Mouse (Mus musculus): ENCODE results near the gene Stk10.
A peak's percentile ranks its signal among the peaks of the same experiment; 100 is the strongest.

Stk10 gene

GRCm38 (mm10) chr11:32524122-32524920, 8.8 kb upstream of the Stk10 start:
- DNase-seq (ENCODE audit: inconsistent age in 2 of 2, low spot score in 1 of 2) = no peak

DNA sequence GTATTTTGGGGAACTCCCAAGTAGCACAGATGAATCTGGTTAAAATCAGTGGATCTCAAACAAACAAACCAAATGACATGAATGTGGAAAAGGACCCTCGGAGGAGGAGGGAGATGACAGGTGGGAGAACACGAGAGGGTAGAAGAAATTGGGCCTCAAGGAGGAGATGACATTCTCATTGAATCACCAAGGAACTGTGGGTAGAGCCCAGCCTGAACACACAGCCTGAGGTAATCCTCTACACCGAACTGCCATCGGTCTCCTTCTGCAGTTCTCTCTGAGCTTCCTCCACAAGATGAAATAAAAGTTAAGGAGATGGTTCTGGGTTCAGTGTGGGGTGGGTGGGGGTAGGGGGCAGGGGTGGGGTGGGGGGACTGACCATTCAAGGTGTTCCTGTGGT, 6.1 kb upstream of the Stk10 start:
- no peak for DNase-seq (ENCODE audit: inconsistent age in 2 of 2, low spot score in 1 of 2)

DNA sequence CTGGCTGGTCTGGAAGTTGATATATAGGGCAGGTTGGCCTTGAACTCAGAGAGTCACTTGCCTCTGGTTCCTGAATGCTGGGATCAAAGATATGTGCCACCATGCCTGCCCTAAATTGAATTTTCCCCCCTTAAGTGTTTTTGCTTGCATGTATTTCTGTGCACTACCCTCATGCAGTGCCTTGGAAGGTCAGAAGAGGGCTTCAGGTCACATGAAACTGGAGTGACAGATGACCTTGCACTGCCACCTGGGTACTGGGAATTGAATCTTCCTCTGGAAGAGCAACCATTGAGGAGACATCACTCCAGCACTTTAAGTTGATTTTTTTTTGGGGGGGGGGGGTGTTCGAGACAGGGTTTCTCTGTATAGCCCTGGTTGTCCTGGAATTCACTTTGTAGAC, 3.0 kb upstream of the Stk10 start:
- no peak for DNase-seq (ENCODE audit: inconsistent age in 2 of 2, low spot score in 1 of 2)

- peak in 1 of 2 experiments; percentile 59 for DNase-seq (ENCODE audit: inconsistent age in 2 of 2, low spot score in 1 of 2)
These were observed 987 bp upstream of the Stk10 start, which contains the start of gene Efcab9 for GRCm38 (mm10) chr11:32531871-32532764. Efcab9 (minus strand) TSS chr11:32532081.

DNA sequence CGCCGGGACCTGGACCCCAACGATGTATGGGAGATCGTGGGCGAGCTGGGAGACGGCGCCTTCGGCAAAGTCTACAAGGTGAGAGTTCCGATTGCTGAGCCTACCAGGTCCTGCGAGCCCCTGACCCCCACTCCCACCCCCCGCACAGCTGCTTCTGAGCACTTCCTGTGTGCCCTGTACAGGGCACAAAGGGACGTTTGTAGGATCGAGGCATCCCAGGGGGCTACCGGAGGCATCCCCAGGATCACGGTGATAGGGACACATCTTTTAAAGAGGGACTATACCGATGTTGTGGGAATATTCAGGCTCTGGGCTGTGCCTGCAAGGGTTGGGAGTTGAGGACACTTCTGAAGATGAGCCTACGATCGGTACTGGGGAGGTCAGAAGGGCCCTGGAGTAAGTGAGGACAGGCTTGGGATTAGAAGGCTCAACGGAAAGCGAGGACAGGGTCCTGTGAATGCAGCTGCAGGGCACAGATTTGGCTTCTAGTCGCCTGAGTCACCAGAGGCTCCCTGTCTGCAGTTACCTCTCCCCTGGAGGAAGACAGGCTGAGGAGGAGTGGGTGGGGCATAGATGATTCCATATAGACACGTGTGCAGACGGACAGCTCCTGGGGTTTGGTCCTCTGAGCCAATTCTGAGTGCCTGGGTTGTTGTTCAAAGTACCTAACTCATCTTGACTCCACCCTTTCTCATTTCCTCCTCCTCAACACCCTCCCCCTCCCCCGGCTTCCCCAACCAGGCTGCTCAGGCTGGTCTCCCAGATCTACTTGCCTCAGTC, 567 bp downstream of the Stk10 start:
- peak; percentile 51 to 77 for DNase-seq (ENCODE audit: inconsistent age in 2 of 2, low spot score in 1 of 2)

DNA sequence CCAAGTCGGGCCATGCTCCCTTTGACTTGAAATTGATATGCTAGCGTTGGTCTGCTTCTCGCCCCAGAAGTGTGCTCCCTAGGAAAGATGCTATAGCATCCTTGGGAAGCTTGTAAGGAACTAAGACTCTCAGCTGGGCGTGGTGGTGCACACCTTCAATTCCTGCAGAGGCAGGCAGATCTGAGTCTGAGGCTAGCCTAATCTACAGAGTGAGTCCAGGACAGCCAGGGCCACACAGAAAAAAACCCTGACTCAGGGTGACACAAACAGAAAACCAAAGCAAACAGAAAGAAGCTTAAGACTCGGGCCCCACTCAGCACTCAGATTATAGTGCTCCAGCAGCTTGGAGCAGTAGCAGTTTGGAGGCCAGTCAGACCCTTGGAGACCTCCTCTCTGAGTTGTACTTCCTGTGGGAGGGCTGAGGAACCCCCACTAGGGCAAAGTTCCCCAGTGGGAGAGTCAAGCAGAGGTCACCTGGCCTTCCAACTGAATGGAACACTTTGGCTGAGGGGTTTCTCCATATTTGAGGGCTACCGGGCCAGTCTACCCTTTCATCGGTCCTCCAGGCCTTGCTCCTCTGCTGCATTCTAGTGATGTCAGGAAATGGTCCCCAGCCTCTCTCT, 1.5 kb downstream of the Stk10 start:
- DNase-seq (ENCODE audit: inconsistent age in 2 of 2, low spot score in 1 of 2) = peak in 1 of 2 experiments; percentile 36

- no peak for DNase-seq (ENCODE audit: inconsistent age in 2 of 2, low spot score in 1 of 2)
These were observed 2.5 kb downstream of the Stk10 start for GRCm38 (mm10) chr11:32535646-32536045.

DNA sequence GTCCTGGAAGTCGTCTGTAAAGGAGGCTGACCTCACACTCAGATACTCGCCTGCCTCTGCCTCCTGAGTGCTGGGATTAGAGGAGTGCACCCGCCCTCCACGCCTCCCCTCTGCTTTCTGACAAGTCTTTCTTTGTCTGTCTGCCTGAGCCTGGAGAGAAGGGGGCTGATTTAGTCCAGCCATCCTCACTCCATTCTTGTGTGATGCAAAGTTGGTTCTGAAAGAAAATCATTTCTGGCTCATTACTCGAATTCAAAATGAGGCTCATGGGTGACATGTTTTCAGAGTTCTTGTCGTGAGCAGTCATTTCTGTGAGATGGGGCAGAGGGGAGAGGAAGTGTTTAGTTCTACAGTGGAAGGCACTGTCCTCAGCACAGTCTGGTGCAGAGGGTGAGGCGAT, 3.8 kb downstream of the Stk10 start:
- no peak for DNase-seq (ENCODE audit: inconsistent age in 2 of 2, low spot score in 1 of 2)

GRCm38 (mm10) chr11:32538435-32538834, 5.3 kb downstream of the Stk10 start:
- DNase-seq (ENCODE audit: inconsistent age in 2 of 2, low spot score in 1 of 2) = peak in 1 of 2 experiments; percentile 67

DNA sequence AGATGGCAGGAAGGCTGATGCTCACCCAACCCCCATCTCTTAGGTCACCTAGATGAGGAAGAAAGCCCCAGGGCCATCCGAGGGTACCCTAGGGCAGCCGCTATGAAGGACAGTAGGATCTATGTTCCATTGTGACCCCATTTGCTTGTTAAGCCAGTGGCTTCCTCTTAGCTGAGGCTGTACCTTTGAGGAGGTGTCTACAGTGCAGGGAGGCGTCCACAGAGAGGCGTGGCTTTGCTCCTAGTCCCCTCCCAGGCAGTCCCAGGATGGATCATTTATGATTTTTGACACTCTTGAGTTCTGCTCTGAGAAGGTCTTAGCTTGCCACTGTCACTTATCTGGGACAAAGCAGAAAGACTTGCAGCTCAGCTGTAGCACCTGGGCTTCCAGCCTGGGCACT, 5.7 kb downstream of the Stk10 start:
- no peak for DNase-seq (ENCODE audit: inconsistent age in 2 of 2, low spot score in 1 of 2)

GRCm38 (mm10) chr11:32539717-32540116, 6.6 kb downstream of the Stk10 start:
- DNase-seq (ENCODE audit: inconsistent age in 2 of 2, low spot score in 1 of 2) = no peak

DNA sequence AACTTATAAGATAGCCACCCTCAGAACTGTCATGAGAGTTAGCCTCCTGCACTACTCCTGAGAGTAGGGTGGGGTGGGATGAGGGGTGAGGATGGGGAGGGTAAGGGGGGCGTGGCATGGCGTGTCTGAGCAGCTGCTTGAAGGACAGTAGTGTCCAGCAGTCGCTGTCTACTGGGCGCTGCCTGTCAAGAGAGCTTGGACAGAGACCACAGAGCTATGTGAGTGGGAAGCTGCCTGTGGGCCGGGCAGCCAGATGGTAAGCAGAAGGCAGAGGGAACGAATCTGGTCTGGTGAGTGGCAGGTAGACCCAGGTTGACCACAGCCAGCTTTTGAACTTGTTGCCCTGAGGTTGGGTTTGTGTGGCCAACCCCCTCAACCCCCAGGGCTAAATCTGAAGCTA, 7.4 kb downstream of the Stk10 start:
- DNase-seq (ENCODE audit: inconsistent age in 2 of 2, low spot score in 1 of 2) = no peak

GRCm38 (mm10) chr11:32542181-32542580, 9.1 kb downstream of the Stk10 start:
- peak in 1 of 2 experiments; percentile 70 for DNase-seq (ENCODE audit: inconsistent age in 2 of 2, low spot score in 1 of 2)

- peak in 1 of 2 experiments; percentile 59 for DNase-seq (ENCODE audit: inconsistent age in 2 of 2, low spot score in 1 of 2)
These were observed 9.7 kb downstream of the Stk10 start for GRCm38 (mm10) chr11:32542687-32543411.

DNA sequence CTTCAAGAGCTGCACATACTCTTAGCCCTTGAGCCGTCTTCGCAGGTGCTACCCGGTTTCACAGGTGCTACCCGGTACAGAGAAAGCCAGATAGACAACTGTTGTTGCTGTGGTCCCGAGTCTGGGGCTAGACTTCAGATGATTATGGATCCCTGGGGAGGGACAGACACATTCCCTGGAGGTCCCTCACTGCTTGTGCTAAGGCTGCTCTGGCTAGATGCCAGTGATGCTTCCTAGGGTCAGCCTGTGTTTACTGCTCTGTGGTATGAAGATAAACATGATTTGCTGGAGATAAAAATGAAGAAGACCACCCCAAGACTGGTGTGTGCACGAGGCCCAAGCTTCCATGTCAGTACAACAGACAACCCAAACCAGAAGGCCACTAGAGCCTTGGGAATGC, 10.9 kb downstream of the Stk10 start:
- DNase-seq (ENCODE audit: inconsistent age in 2 of 2, low spot score in 1 of 2) = peak in 1 of 2 experiments; percentile 37

DNA sequence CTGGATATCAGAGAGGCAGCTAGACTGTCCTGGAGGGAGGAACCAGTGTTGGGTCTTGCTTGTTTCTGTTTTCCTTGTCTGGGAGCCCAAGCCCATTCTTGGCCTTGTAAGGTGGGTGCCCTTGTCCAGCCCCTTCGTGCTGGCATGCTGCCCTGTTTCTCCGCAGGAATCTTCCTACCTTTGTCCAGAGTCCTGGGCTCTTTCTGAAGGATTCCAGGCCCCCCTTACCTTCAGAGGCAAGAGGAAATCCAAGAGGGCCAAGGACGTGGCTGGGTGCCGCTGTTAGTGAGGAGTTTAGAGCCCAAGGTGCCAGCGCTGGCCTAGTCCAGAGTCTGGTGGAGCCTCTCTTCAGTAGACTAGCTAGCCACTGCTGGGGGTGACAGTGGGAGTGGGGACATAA, 11.4 kb downstream of the Stk10 start:
- DNase-seq (ENCODE audit: inconsistent age in 2 of 2, low spot score in 1 of 2) = no peak

- no peak for DNase-seq (ENCODE audit: inconsistent age in 2 of 2, low spot score in 1 of 2)
These were observed 12.5 kb downstream of the Stk10 start for GRCm38 (mm10) chr11:32545605-32546004.

DNA sequence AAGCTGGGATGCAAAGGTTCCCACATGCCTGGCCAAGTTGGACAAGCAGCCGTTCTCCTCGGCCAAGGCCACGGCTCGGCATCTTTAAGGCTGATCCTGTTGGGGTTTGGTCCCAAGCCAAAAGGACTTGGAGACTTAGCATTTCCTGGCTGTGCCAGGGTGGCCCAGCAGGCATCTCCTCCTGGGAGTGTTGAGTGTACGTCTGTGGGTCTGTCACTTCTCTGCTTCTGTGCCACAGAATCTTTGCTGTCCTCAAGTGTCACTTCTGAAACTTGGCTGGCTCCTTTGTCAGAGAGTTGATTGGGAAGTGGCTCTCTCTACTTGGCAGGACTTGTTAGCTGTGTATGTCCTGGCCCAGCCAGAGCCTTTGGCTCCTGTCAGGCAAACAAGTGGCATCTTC, 13.4 kb downstream of the Stk10 start:
- DNase-seq (ENCODE audit: inconsistent age in 2 of 2, low spot score in 1 of 2) = peak; percentile 68 to 80

- DNase-seq (ENCODE audit: inconsistent age in 2 of 2, low spot score in 1 of 2) = no peak
These were observed 14.4 kb downstream of the Stk10 start for GRCm38 (mm10) chr11:32547391-32547947.

- no peak for DNase-seq (ENCODE audit: inconsistent age in 2 of 2, low spot score in 1 of 2)
These were observed 15.1 kb downstream of the Stk10 start for GRCm38 (mm10) chr11:32548240-32548639.

Data from adrenal gland, adult (tissue).